Mouse (Mus musculus): ENCODE measurements around the gene Kalrn. TPM values are rescaled to one million over a fixed set of nuclear protein-coding genes. Genes with fewer than 3 reads are reported as not detected.

Kalrn gene
- total and polyA plus RNA-seq, 2 experiments from 2014 or later = 23.6 to 148 TPM

DNA sequence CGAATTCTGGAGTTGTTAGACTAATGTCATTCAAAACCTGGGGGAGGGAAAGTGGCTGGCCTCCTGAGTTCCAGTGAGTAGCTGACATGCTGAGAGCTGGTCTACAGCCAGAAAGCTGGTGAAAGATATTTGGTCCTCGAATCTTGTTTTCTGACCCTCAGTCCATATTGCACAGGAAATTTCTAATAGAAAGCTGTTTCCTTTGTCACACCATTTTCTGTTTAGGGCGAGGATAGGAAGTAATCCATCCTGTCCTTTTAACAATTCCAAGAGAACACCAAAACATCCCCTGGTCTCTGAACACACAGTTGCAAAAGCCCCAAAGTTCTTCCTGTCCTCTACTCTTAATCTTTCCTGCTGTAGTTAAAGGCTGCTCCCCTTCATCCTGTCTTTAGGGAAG, 22.0 kb upstream of the Kalrn start:
- no peak for ATAC-seq
- no peak for DNase-seq
- WGBS = 33% methylated on average over 3 of the region's 3 CpGs
- H3K36me3 ChIP-seq (ENCODE audit: insufficient read depth) = no peaks in the 10 kb centered on the region
- no peak overlapping the region for H3K9ac ChIP-seq
- no peak for TF ChIP-seq CTCF (IDR thresholded peaks at IDR 0.05; ENCODE audit: low read depth)
- no peaks in the 10 kb centered on the region for H3K9me3 ChIP-seq (ENCODE audit: low read length)
- H3K4me3 ChIP-seq (ENCODE audit: low read depth, low read length) = no peak overlapping the region
- H3K27ac ChIP-seq (ENCODE audit: low read depth, low read length) = no peak overlapping the region
- no peaks in the 10 kb centered on the region for H3K4me1 ChIP-seq (ENCODE audit: insufficient read depth)
- no peaks in the 10 kb centered on the region for H3K27me3 ChIP-seq (ENCODE audit: insufficient read depth, low read length)
- no peak overlapping the region for H3K4me2 ChIP-seq (ENCODE audit: low read depth)

DNA sequence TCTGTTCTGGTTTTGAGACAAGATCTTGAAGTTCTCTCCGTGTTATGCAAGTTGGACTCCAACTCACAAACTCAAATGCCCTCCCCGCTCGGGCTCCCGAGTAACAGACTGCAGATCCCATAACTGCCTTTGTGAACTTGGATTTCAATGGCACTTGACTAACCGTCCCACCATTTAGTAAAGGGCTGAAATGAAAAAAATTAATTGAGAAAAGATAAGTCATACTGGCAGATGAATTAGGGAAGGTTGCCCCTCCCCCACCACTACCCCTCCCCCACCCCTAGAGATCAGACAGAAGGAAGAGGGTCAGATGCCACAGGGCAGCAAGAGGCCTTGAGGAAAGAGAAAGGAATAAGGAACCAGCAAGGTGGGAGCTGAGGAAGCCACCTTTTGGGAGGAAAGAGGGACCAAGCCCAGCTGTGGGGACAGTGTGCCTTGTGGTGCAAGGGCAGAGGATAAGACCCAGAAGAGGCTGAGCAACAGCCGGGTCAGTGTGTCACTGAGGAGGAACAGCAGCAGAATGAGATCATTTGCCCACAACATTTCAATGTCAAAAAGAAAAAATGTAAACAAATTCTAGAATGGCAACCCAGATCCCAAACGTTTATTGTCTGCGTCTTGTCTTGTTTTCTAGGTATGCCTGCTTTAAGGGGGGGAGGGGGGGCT, 21.4 kb upstream of the Kalrn start:
- H3K27ac ChIP-seq (ENCODE audit: low read depth, low read length) = no peak overlapping the region
- no peak overlapping the region for H3K4me3 ChIP-seq (ENCODE audit: low read depth, low read length)
- no peaks in the 10 kb centered on the region for H3K27me3 ChIP-seq (ENCODE audit: insufficient read depth, low read length)
- H3K36me3 ChIP-seq (ENCODE audit: insufficient read depth) = no peaks in the 10 kb centered on the region
- no peak for DNase-seq
- H3K9ac ChIP-seq = no peak overlapping the region
- no peak overlapping the region for H3K4me2 ChIP-seq (ENCODE audit: low read depth)
- 66% methylated on average over 8 of the region's 8 CpGs for WGBS
- H3K4me1 ChIP-seq (ENCODE audit: insufficient read depth) = no peaks in the 10 kb centered on the region
- H3K9me3 ChIP-seq (ENCODE audit: low read length) = no peaks in the 10 kb centered on the region
- TF ChIP-seq CTCF (IDR thresholded peaks at IDR 0.05; ENCODE audit: low read depth) = no peak
- ATAC-seq = no peak

DNA sequence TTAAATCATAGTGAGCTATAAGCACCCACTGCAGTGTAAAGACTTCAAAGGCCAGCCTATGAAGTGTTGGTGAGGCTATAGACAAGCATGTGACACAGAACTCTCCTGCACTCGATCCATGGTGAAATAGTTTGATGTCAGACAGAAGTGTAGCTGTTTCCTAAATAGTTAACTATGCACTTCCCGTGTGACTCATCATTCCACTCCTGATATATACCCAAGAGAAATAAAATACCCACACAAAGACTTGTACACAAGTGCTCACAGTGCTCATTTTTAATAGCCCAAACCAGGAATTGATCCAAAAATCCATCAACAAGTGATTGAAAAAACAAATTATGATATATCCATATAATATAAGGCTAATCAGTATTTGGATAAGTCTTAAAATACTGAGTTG, 19.4 kb upstream of the Kalrn start:
- Histone ChIP-seq H3K4me2 (ENCODE audit: low read depth) (no peak overlapping the region), H3K9ac (no peak overlapping the region), H3K27ac (ENCODE audit: low read depth, low read length) (no peak overlapping the region), H3K27me3 (ENCODE audit: insufficient read depth, low read length) (no peaks in the 10 kb centered on the region), H3K4me3 (ENCODE audit: low read depth, low read length) (no peak overlapping the region), H3K4me1 (ENCODE audit: insufficient read depth) (no peaks in the 10 kb centered on the region), H3K36me3 (ENCODE audit: insufficient read depth) (no peaks in the 10 kb centered on the region), H3K9me3 (ENCODE audit: low read length) (no peaks in the 10 kb centered on the region)
- no peak for TF ChIP-seq CTCF (IDR thresholded peaks at IDR 0.05; ENCODE audit: low read depth)
- ATAC-seq (no peak), DNase-seq (no peak)
- 83% methylated on average over 2 of the region's 2 CpGs for WGBS

DNA sequence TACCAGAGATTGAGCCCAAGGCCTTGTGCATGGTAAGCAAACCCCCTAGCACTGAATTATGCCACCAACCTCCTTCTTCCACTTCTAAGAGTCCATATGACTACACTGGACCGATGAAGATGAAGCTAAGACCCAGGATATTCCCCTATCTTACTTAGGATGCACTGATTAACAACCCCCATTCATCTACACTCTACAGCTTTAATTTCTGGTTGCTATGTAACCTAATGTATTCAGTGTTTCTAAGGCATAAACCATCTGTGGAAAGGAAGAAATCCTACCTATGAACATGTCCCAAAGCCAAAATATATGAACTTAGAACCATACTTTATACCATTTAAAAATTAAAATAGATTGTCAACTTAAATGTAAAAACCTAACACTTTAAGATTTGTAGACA, 18.6 kb upstream of the Kalrn start:
- Histone ChIP-seq H3K27ac (ENCODE audit: low read depth, low read length) (no peak overlapping the region), H3K27me3 (ENCODE audit: insufficient read depth, low read length) (no peaks in the 10 kb centered on the region), H3K4me3 (ENCODE audit: low read depth, low read length) (no peak overlapping the region), H3K9ac (no peak overlapping the region), H3K4me2 (ENCODE audit: low read depth) (no peak overlapping the region), H3K9me3 (ENCODE audit: low read length) (no peaks in the 10 kb centered on the region), H3K36me3 (ENCODE audit: insufficient read depth) (no peaks in the 10 kb centered on the region), H3K4me1 (ENCODE audit: insufficient read depth) (no peaks in the 10 kb centered on the region)
- TF ChIP-seq CTCF (IDR thresholded peaks at IDR 0.05; ENCODE audit: low read depth) = no peak
- DNase-seq (no peak), ATAC-seq (peak; percentile 71; the same call in 1 of the 2 replicates)
- 90% methylated on average over 1 of the region's 1 CpGs for WGBS

DNA sequence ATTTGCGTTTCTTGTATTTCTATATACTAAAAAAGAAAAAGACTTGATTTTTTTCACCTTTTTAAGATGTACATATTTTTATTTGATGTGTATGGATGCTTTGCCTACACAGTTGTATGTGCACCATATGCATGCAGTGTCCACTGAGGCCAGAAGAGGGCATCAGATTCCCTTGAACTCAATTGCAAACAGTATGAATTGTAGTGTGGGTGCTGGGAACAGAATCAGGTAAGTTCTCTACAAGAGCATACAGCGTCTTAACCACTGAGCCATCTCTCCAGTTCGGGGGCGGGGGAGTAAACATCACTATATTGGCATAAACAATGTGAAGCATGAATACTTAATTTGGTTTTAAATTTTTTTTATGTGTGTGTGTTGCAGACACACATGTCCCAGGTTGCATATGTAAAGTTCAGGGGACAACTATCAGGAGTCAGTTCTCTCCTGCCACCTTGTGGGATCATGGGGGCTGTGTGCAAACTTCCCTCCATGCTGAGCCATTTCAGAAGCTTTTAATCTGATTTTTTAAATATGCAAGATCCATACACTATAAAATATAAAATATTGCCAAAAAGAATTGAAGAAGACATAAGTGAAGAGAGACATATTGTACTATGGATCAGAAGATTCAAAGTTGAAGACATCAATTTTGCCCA, 6.5 kb upstream of the Kalrn start:
- no peak overlapping the region for H3K9ac ChIP-seq
- WGBS = 96% methylated on average over 4 of the region's 4 CpGs
- no peak; the same call in 1 of the 2 replicates for TF ChIP-seq CTCF (IDR thresholded peaks at IDR 0.05; ENCODE audit: low read depth)
- no peaks in the 10 kb centered on the region for H3K27me3 ChIP-seq (ENCODE audit: insufficient read depth, low read length)
- DNase-seq (no peak), ATAC-seq (no peak)
- no peak overlapping the region for H3K27ac ChIP-seq (ENCODE audit: low read depth, low read length)
- no peak overlapping the region for H3K4me3 ChIP-seq (ENCODE audit: low read depth, low read length)
- 0 out of 2 replicates have a peak, but pooled peaks cover under 1% of the 10 kb centered on the region for H3K4me1 ChIP-seq (ENCODE audit: insufficient read depth)
- H3K4me2 ChIP-seq (ENCODE audit: low read depth) = no peak overlapping the region
- H3K36me3 ChIP-seq (ENCODE audit: insufficient read depth) = no peaks in the 10 kb centered on the region
- H3K9me3 ChIP-seq (ENCODE audit: low read length) = no peaks in the 10 kb centered on the region

DNA sequence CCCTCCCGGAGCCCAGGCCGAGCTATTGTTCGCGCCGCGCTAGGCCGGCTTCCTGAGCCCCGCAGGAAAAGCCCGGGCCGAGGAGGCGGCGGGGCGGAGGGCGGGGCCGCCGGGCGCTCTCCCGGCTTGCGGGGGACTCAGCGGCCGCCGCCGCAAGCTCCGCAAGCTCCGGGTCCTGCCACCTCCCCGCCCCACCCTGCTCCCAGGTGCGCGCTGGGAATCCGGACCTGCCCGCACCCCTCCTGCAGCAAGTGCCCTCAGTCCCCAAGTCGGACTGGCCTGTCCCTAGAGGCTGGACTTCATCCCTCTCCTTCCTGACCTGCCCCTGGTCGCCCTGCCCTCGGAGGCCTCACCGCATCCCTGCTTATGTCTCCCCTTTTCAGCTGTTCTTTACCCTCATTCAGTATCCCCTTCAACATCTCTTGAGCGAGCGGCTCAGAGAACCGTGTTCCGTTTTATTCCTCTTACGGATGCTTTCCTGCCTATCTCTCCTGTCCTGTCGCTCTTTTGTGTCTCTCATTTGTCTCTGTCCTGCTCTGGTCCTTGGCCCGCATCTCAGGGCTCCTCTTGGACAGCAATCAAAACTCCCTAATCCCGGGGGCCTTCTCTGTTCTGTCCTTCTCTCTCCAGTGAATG, 642 bp upstream of the Kalrn start:
- Histone ChIP-seq H3K4me2 (ENCODE audit: low read depth) (peak overlapping the region; percentile 83), H3K4me1 (ENCODE audit: insufficient read depth) (peaks cover 24% of the 10 kb centered on the region), H3K27me3 (ENCODE audit: insufficient read depth, low read length) (no peaks in the 10 kb centered on the region), H3K36me3 (ENCODE audit: insufficient read depth) (no peaks in the 10 kb centered on the region), H3K4me3 (ENCODE audit: low read depth, low read length) (peak overlapping the region; percentile 92), H3K9ac (peak overlapping the region; percentile 98), H3K9me3 (ENCODE audit: low read length) (no peaks in the 10 kb centered on the region), H3K27ac (ENCODE audit: low read depth, low read length) (peak overlapping the region; percentile 98)
- under 1% methylated on average over 35 of the region's 42 CpGs for WGBS
- peak; percentile 70 for DNase-seq
- peak; percentile 74 for ATAC-seq
- TF ChIP-seq CTCF (IDR thresholded peaks at IDR 0.05; ENCODE audit: low read depth) = no peak
